Mouse (Mus musculus): Measurements from ENCODE around the gene Fah. TPM values are rescaled to one million over a fixed set of nuclear protein-coding genes. Genes with fewer than 3 reads are reported as not detected.

The Fah gene
- total and polyA plus RNA-seq, 3 experiments: 48.4 to 106 (median 73.8) TPM

DNA sequence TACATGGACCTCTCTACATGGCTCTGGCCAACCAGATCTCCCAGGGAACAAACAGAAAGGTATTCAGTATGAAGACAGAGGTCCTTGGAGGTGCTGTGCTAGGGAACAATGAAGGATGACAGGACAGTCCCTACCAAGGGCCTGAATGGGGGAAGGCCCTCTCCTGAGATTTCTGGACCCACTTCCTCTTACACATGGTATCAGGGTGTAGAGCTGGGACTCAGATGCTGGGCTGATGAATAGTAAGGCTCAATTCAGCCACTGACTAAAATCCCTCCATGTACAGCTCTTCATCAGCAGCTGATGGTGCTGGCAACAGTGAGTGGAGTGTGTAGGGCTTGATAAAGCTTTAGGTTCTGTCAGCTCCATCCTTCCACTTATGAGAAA, 11.6 kb downstream of the Fah start:
- DNase-seq: no peak

DNA sequence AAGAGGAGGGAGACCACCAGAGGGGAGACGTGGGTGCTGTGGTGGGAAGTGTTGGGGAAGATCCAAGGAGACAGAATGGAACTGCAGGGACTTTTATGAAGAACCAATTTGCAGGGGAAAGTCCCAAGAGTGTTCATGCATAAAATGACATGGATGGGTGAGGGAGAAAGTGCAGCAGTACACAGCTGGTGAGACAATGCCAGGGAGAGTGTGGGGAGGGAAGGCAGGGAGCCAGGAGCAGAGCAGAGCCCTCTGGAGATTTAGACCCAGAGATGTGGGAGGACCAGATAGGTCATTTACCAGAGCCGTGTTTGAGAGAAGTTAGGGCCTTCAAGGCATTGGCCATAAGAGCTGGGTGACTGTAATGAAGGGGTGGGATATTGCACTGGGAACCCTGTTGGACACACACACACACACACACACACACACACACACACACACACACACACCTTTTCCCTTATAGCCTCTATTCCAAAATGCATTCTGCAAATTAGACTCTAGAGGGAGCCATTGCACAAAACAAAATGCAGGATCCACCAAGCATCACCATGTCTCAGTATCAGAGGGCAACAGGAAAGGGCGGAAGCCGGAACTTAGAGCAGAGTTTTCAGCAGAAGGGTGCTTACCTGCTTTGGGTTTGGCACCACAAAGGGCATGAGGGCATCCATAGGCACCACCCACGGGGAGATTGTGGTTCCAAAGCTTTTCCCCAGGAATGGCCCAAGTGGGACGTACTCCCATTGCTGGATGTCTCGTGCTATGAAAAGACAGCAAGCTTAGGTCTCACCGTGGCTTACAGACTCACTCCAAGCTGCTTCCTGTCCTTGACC, 12.2 kb downstream of the Fah start:
- no peak for DNase-seq

DNA sequence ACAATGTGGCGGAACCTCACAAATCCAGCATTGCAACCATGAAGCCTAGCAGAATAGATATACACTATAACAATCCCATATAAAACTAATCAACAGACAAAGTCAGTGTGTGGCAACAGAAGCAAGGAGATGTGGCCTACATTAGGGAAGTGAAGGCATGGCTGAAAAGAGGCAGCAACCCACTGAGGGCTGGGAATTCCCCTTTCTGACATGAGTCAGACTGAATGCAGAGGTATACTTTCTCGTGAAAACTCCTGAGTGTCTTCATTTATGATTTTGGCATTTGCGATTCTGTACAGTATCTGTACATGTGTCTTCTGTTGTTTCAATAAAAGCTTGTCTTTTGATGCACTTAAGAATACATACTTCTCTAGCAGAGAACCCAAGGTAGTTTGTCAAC, 15.2 kb downstream of the Fah start:
- no peak for DNase-seq

DNA sequence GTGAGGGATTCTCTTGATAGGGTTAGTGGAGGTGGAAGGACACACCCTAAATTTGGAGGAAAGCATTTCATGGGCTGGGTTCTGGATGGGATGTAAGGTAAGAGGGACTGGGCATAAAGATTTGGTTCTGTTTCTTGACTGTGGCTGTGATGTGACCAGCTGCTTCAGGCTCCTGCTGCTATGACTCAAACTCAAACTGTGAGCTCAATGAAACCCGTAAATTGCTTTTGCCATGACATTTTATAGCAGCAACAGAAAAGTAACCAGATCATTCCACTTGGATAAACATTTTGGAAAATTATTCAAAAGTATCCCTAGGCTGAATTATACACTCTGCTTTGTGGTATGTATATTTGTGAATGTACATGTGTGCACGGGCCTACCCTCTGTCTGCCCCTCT, 15.9 kb downstream of the Fah start:
- no peak for DNase-seq

DNA sequence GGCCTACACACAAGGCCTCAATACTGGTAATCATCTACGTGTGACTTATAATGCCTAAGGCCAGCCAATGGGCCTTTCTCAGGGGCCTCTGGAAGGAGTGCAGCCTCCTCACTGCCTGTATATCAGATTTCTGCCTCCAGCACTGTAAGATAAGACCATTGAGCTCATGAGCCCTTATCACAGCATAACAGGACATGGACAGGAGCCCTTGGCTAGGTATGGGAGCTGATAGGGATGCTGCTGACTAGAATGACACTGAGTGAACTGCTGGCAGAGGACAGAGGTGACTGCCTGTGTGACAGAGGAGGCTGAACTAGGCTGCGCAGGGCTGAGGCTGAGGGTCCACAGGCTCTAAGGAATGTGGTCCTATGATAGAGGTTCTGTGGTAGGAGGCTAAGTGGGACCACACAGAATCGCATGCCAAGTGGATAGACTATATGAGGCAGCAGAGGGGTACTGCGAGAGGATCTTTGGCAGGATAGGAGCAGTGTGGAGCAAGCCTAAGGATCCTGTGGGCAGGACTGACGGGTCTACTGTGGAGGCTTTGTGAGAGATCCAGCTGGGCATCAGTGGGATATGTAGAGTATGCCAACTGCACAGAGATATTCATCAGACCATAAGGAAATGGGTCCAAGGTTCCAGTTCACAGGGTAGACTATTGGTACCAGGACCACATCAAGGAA, 19.3 kb downstream of the Fah start:
- DNase-seq: no peak

DNA sequence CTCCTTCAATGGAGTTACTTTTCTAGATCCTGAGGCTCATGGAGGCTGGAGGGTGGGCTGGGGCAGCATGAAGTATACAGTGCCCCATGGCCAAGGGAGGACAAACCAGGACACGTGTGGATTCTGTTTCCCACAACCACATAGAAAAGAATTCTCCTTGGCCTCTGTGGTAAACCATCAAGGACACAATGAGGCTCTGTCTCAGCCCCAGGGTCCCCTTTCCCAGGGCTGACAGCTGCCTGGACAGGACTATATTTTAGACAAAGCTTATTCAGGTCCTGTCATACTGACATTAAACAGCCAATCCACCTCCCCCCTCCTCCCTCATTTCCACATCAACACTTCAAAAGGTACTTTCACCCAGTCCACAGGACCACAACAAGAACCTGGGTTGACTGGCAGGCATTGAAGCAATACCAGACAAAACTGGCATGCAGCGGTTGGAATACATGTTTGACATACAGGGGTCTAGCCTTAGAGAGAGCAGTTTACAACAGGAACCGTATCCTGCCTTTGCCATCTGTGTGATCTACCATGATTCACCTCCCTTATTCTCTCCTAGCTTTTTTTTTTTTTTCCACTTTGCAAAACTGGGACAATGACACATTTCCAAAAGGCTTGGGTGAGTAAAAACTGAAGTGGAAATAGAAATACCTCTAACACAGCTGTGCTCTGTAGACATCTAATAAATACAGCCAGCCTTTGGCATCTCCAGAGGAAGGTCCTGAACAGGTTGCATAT, 20.0 kb downstream of the Fah start:
- peak; percentile 13 for DNase-seq

DNA sequence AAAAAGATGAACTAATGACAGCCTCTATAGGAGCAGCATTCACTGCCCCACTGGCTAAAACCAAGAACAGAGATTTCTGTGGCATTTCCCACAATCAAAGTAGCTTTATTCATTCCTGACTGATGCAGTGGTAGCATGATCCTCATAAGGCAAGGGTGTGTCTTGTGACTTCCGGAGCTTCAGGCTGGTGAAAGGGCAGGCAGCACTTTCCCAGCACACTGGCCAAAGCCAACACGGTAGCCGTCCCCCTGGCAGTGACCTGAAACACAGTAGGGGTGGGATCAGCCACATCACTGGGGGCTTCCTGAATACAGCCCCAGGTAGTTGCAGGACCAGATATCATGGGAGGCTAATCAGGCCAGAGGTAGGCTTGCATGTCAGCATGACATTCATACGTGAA, 21.4 kb downstream of the Fah start:
- peak; percentile 1 for DNase-seq

DNA sequence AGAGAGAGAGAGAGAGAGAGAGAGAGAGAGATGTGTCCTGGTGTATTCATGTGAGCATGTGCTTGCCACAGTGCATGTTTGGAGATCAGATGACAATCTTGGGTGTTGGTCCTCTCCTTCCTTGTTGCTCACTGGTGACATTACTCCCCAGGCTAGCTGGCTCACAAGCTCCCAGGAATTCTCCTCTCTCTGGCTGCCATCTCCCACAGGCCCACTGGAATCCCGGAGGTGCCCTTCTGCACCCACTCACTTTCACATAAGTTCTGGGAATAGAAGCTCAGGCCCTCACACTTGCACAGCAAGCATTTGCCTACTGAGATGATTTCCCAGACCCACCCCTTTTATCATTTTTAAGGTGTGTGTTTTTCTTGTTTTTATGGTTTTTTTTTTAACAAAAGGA, 26.8 kb downstream of the Fah start:
- DNase-seq: peak; percentile 0

DNA sequence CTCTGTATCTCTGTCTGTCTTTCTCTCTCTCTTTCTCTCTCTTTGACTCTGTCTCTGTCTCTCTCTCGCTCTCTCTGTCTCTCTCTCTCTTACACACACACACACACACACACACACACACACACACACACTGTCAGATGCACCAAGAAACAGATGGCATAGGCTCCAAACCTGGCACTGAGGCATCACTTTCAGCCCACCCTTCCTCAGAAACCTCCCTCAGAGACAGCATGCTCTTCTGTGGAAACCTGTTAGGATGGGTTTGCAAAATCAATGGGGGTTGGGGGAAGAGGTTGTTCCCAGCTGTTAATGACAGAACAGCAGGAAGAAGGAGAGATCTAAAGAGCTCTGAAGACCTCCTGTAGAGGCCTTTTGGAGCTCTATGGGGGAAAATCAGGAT, 27.7 kb downstream of the Fah start:
- DNase-seq: no peak

DNA sequence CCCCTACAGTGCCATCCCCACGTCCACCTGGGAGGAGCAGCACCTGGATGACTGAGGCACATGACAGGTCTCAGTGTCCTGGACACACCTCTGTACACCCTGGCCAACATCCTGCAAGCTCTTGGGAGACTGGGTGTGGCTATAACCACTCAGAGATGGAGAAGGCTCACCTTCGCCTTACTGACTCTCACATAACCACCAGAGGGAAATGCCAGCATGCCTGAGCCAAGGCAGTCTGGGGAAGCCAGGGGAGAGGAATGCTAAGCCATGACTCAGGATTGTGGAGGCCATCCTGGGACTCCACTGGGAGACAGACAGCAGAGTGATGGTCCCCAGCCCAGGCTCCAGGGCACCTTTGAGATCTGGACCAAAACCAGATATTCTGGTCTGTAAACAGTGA, 29.5 kb downstream of the Fah start:
- no peak for DNase-seq

DNA sequence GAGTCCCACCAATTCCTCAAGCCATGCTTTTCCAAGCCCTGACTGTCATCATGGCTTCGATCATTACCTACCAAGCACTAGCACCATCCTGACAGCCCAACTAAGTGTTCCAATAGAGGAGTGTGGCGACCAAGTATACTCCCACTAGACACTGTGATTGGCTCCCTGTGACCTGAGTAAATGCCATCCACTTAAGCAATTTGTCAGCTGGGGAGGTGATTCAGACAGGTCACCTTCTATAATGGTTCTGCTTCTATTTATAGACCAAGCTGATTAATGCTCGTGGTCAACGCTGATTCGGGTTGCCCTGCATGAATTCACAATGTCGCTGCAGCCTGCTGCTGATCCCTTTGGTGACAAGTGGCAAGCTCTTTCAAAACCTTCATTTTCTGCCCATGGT, 40.3 kb downstream of the Fah start:
- no peak for DNase-seq

DNA sequence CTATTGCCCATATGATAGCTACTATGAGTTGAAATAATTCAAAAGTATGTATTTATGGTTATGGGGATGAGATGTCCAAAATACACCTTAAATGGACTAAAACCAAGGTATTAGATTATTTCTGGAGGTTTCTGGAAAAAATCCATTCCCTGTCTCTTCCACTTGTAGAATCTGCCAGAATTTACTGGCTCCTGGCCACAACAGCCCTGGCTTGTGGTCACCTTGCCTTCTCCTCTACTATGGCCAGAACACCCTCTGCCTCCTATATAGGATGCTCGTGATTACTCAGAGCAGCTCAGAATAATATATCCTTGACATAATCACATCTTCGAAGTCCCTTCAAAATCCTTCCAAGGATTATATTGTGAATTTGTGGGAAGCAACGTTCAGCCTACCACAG, 42.3 kb downstream of the Fah start:
- no peak for DNase-seq

DNA sequence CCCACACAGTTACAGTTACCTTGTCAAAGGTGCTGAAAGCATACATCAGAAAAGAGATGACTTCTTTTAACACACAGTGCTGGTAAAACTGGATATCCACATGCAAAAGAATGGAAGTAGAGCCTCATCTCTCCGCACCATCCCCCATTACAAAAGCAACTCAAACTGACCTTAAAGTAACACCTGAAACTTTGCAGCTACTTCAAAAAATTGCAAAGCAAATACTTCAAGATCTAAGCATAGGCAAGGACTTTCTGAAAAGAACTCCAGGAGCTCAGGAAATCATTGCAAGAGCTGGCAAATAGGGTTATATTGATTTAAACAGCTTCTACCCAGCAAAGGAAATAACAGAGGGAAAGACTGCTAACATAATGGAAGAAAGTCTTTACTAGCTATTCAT, 46.0 kb downstream of the Fah start:
- DNase-seq: no peak

DNA sequence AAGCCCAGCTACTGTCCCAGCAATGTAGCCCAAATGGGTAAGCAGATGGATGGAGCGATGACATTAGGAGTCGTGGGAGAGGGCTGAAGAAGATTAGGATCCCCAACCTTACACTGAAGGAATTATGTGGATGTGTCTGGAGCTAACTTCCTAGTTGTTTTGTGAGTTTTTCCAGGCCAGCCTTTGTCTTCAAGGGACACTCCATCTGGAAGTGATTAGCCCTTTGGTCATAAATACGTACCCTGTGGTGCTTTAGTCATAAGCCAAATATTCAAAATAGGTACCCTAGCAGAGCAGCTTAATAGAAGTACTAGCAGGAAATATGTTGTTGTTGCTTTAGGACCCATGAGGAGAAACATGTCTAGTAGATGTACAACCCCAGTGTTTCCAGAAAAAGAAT, 49.2 kb downstream of the Fah start:
- DNase-seq: no peak

DNA sequence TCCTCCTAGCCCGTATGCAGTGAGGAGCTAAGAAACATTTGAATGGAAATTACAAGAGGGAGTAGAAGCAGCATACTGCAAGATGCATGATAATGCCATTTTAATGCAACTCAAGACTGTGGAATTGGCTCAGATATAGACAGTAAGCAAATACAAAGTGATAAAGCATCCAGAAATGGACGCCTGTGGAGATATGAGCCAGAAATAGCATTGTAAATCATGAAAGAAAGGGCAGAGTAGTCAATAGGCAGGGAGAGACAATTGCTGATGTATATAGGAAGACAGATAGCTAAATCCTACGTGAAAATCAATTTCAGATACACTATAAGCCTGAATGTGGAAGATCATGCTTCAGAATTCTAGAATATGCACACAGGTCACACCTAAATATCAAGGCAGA, 51.2 kb downstream of the Fah start:
- no peak for DNase-seq

DNA sequence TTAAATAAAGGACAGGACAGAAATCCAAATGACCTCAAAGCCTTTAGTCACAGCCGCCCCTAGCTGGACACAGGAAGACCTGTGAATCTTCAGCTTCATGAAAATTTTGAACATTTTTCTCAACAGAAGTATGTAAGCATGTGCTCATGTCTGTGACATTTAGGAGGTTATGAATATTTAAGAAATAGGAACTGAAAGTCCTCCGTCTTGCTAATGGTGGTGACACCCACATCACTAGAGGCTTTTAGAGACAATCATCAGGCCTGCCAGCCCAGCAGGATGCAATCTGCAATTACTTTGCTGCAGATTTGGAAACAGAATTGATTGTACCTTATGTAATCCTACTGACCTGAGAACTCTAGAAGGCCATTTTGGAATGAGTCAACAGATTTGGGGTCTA, 55.0 kb downstream of the Fah start:
- DNase-seq: no peak

DNA sequence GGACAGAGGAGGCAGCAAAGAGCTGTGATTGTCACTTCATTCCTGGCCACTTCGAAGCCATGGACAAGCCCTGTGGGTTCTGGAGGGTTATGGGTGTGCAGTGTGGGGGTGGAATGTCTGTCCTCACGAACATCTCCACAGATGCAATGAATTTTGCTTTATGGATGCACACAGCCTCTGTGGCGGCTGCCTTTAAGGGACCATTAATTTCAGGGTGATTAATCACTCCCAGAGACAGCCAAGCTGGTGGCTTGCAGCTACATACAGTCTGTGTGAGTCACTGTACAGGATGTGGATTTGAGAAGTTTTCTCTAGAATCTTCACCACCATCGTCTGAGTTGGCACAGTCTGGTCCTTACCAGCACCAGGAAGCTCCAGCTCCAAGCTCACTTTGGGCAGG, 59.9 kb downstream of the Fah start:
- DNase-seq: no peak

DNA sequence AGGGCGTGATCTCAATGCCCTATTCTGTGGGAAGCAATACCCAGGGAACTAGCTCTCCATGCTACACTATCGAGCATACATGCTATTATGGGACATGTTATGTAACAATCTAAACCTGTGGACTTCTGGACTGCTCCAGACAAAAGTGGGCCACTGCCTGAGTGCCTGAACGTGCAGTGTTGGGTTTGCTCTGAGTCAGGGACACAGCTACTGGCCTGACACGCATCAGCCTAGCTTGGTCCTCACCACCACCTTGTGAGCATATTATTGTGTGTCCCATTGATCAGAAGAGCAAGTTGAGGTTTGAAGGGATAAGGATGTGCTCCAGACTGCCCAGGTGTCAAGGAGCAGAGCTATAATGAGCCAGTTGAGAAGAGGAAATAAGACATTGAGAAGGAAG, 61.6 kb downstream of the Fah start:
- DNase-seq: no peak

Other genes starting within 250 kb of the Fah start
- 10 to 100 TPM; 27.2 to 40.0 TPM for gene Arnt2, start 196.5 kb downstream of the Fah start, total RNA-seq (2021)
- gene Arnt2, start 196.5 kb downstream of the Fah start, polyA plus RNA-seq (2012; rRNA removed): 18.5 and 20.2 TPM in 2 replicates
- gene Gm2115, start 77.8 kb downstream of the Fah start, total RNA-seq (2021): 10 to 100 TPM; 31.0 to 57.7 TPM
- 14.8 and 15.0 TPM in 2 replicates for gene Gm2115, start 77.8 kb downstream of the Fah start, polyA plus RNA-seq (2012; rRNA removed)
- 100 to 1,000 TPM; 125 to 137 TPM for gene Zfand6, start 83.2 kb upstream of the Fah start, total RNA-seq (2021)
- gene Zfand6, start 83.2 kb upstream of the Fah start, polyA plus RNA-seq (2012; rRNA removed): 34.8 and 35.8 TPM in 2 replicates
- gene Olfr291, start 246.8 kb upstream of the Fah start, total RNA-seq (2021): not detected
- not detected in 2 replicates for gene Olfr291, start 246.8 kb upstream of the Fah start, polyA plus RNA-seq (2012; rRNA removed)

Measured in adrenal gland, adult 2 months (tissue).